Mouse (Mus musculus) C2C12 (cell line): Measurements from ENCODE around the gene Acan.

Experiments used
- CTCF ChIP-seq: IDR thresholded peaks from one replicate; pipeline ENCODE4 v1.5.1; 2011; ENCODE audit not compliant: control insufficient read depth, insufficient read depth, insufficient read length
- FOSL1 ChIP-seq: IDR thresholded peaks from one replicate; pipeline ENCODE4 v1.8.0; 2011; ENCODE audit warnings: mild to moderate bottlenecking, low read length; ENCODE audit not compliant: poor library complexity, insufficient read depth, severe bottlenecking
- MAX ChIP-seq: IDR thresholded peaks from one replicate; pipeline ENCODE4 v1.6.1; 2011; ENCODE audit warnings: mild to moderate bottlenecking, control low read depth
- MYOD1 ChIP-seq: IDR thresholded peaks from one replicate; pipeline ENCODE4 v1.6.1; 2011; ENCODE audit warnings: low read depth; ENCODE audit not compliant: control insufficient read depth, insufficient read length
- MYOG ChIP-seq: IDR thresholded peaks from one replicate; pipeline ENCODE4 v1.6.1; 2011; ENCODE audit not compliant: control insufficient read depth, insufficient read length; ENCODE audit errors: extremely low read depth
- USF1 ChIP-seq: IDR thresholded peaks from one replicate; pipeline ENCODE4 v1.6.1; 2011; ENCODE audit warnings: low read depth, mild to moderate bottlenecking, control low read depth, moderate library complexity

DNA sequence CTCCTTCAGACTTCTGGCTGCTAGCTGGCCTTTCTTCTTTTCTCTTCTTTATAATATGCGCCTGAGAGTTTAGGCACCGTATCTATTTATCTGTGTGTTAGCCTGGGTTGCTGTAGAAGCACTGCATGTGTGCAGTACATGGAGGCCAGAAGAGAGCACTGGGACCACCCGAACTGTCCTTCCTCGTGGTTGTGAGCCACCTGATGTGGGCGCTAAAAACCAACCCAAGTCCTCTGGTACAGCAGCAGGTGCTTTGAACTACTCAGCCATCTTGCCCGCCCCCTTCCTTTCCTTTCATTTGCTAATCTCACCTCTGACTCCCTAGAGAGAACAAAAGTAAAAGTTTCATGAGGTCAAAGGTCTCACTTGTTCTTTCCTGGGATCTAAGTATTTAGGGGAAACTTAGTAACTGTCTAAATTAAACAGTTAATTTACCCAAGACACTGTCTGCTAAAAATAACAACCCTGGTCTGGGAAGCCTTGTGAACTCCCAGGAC, 86.1 kb downstream of the Acan start:
- TF ChIP-seq MYOG (no peak), CTCF (no peak), MYOD1 (no peak), MAX (no peak), USF1 (no peak), FOSL1 (no peak)
